Mouse (Mus musculus): ENCODE data around the gene Gm45837.

The Gm45837 gene

GRCm38 (mm10) chr7:101466581-101467081 lies 55.9 kb downstream of the Gm45837 start:
- DNase-seq, result peak; percentile 64 to 73

- no peak for DNase-seq
Observed at GRCm38 (mm10) chr7:101471423-101471822, 60.7 kb downstream of the Gm45837 start.

DNA sequence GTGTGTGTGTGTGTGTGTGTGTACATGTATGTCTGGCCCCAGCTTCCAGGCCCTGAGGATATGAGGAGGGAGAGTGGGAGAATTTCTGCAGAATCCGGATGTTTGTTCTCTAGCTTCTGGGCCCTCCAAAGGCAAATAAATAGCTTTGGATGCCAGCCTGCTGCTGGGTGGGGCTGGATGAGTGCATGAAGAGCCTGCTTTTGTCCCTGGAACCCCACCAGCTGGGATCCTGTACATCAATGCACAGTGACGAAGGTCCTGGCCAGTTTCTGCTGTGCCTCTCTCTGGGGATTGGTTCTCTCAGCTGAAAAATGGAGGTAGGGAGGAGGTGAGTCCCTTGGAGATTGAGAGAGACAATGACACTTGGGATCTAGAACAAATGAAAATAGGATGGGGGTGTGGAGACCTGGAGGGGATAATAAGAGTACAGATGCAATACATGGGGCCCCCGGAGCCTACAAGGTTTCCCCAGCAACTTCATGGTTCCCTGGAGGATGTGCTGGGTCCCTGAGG lies 61.3 kb downstream of the Gm45837 start:
- peak in 1 of 2 experiments; percentile 49 for DNase-seq

DNA sequence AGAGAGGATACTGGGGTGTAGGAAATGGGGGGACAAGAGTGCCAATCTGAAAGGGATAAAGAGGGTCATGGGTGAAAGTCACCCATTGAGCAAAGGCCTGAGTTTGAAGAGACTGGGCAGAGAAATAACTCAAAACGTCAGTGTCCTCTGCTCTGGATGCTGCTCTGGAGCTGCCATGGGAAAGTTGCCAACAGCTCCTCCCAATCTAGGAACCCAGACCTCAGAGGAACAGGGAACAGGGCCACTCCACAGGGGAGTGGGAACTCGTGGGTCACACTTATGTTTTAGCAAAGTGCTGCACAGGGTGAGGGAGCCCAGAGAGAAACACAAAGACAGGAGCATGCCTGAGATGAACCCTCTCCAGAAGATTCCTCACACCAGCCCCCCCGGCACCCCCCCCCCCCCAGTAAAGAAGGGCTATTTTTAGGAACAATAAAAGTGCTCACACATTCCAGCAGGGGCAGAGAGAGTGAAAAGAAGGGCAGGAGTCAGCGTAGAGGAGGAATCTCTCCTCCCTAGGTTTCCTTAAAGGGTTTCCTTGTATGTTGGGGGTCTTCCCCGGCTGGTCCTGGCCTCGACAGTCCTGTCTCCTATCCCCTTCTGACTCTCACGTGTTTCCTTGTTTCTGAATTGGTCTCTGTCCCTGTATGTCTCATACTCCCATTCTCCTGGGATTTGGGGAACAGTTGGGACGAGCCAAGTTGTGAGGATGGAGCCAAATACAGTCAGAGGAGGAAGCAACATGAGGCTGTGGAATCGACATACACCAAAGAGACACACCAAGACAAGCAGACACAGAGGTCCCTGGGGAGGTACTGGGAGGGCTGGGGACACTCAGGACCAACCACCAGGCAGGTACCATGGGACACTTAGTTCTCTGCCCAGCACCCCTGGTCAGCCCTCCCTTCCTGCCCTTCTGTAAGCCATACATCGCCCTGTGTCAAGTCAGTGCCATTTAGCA lies 62.2 kb downstream of the Gm45837 start:
- DNase-seq, result peak; percentile 54 to 59

GRCm38 (mm10) chr7:101474399-101474811 lies 63.7 kb downstream of the Gm45837 start:
- DNase-seq, result no peak

GRCm38 (mm10) chr7:101476028-101476427 lies 65.3 kb downstream of the Gm45837 start:
- DNase-seq, result no peak

DNA sequence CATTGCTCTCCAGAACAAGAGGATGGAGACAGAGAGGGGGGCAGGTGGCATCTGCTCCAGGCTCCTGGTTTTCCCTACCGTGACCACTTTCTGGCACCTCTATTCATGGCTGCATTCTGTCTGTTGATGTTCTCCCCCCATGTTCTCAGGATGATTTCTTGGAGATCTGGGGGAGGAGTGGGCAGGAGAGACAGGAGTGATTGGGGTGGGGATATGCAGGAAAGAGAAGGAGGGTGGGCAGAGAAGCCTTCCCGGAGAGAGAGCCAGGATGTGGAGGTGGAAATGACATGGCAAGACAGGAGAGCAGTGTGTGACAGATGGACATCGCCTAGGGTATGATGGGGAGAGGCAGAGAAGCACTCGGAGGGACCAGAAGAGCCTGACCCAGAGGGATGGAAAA lies 65.8 kb downstream of the Gm45837 start:
- no peak for DNase-seq

DNA sequence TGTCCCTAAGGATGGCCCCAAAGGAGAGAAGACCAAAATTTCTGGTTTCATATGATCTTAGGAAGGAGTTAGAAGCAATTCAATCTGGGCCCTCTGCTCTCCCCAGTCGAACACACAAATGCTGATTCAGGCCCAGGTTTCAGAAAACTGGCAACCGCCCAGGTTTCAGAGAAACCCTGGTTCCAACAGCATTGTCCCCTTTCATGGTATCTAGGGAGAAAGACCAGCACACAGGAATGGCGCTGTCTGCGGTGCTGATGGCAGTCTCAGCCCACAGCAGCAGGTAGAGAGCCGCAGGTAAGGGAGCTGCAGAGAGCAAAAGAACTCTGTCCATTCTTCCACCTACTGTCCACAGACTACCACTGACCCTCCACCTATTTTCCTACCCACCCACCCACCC lies 66.5 kb downstream of the Gm45837 start:
- DNase-seq, result no peak

GRCm38 (mm10) chr7:101478099-101478498 lies 67.4 kb downstream of the Gm45837 start:
- DNase-seq, result peak in 1 of 2 experiments; percentile 44

DNA sequence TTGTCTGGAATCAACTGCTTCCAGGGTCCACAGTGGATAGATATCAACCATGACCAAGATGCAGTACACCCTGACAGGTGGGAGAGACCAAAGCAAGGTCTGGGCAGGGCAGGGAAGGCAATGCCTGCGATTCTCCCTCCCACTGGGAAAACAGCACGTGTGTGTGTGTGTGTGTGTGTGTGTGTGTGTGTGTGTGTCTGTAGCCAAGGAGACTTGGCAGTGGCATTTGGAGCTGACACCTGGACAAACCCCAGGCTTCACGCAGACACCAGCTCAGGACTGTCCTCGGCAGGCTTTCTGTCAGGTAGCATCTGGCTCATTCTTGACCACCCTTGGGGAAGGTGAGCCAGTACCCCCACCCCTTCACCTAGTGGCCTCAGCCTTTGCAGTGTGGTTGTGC lies 69.2 kb downstream of the Gm45837 start:
- no peak for DNase-seq

GRCm38 (mm10) chr7:101480671-101481070 lies 70.0 kb downstream of the Gm45837 start:
- DNase-seq, result peak in 1 of 2 experiments; percentile 35

- peak in 1 of 2 experiments; percentile 68 for DNase-seq
Observed at GRCm38 (mm10) chr7:101481872-101482498, 71.3 kb downstream of the Gm45837 start.

- no peak for DNase-seq
Observed at GRCm38 (mm10) chr7:101482499-101483081, 71.9 kb downstream of the Gm45837 start.

DNA sequence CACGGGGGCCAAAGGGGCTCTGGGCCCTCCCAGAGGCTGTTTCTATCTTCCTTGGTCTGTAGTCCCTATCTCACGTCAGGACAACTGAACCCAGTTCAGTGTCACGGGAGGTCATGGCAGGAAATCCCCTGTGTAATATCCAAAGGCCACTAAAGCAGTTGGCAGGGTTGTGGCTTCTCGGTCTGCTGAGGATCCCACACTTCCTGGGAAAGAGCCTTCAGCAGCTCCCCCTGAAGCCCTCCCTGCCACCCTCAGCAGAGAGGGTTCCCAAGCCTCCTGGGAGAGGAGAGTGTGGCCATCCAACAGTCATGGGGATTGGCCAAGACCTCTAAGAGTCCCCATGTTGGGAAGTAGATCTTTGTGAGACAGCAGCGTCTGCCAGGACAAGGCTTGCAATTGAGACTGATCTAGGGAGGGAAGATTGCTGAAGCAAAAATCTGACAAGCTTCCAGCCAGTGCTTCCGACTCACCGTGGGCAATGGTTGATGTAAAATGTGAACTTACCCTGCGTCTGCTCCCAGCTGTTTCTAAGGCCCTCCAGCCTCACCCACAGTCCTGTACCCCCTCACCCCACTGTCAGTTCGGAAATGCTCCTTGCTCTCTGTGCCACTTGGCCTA lies 72.9 kb downstream of the Gm45837 start:
- DNase-seq, result no peak

DNA sequence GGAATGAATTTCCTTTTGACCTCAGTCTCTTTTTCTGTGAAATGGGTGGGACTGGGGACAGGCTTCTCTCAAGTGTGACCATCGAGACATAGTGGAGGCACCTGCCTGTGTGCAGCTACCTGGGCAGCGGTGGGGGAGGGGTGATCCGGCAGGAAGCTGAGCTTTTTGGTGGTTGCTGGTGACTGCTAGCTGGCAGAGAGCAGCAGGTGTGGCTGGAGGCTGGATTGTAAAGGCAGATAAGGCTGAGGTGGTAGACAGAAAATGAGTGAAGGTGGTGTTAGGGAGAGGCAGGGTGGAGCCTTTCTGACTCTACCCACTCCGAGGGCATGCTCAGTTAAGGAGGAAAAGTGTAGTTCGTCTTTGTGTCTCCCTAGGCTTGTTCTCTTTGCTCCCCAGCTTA lies 76.4 kb downstream of the Gm45837 start:
- DNase-seq, result no peak

- DNase-seq, result peak in 1 of 2 experiments; percentile 74
Observed at GRCm38 (mm10) chr7:101490952-101491351, 80.3 kb downstream of the Gm45837 start.

DNA sequence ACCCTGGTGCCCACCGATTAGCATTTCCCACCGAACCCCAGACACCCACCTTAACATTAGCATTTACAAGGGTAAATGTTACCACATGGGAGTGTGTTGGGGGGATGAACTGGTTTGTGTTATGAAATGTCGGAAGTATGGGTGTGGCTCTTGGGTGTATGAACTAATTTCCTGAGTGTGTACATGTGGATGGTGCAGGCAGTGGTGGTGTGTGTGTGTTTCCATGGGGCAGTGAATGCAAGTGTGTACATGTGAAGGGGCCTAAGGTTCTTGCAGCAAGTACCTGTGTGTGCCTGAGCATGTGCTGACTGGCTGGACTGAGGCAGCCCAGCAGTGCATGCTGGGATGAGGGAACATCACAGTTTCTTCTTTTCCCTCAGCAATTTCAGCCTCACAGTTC lies 87.7 kb downstream of the Gm45837 start:
- no peak for DNase-seq

- no peak for DNase-seq
Observed at GRCm38 (mm10) chr7:101499251-101499650, 88.6 kb downstream of the Gm45837 start.

DNA sequence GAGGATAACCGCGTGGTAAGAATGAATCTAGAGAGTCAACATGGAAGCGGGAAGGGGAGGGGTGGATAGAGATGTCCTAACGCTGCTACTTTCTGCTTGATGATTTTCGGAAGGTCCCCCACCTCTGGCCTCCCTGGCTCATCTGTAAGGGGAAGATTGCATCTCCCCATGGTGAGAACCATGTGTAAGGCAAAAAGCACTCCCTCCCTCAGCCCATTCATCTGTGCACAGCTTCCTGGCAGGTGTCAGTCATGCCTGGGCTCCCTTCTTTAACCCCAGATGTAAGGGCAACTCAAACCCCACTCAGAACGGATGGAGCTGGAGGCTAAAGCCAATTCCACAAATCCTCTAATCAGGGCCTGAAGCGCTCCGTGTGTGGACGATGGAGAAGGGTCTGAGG lies 89.0 kb downstream of the Gm45837 start:
- no peak for DNase-seq

- DNase-seq, result no peak
Observed at GRCm38 (mm10) chr7:101501236-101501635, 90.5 kb downstream of the Gm45837 start.

DNA sequence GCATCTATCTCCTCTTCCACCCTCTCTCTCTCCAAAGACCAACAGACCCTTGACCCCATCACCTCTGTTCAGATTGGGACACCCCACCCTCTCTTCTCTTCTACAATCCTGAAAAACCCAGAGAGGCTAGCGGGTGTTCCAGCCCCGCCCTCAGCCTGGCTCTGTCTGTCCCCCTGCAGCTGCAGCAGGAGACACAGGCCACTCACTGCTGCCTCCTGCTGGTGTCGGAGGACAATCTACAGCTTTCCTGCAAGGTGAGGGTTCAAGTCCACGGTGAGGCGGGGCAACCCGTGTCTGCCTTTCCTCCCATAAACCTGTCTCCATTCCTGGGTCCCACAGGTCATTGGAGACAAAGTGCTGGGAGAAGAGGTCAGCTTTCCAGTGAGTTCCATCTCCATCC lies 91.0 kb downstream of the Gm45837 start:
- DNase-seq, result peak in 1 of 2 experiments; percentile 50

DNA sequence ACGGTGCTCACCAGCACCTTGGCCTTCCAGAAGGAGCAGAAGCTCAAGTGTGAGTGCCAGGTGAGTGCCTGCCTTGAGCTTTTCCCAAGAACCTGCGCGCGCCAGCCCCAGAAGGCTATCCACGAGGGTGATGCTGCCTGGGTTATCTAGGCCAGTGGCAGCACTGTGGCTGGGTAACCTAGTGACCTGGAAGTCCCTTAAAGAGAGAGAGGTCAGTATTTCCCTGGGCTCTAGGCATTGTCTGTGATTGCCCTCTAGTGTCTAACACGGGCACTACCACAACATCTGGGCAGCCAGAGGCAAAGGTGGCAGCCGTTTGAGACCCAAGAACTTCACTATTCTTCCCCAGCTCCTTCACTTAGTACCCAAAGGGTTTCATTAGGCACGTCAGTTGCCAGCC lies 92.7 kb downstream of the Gm45837 start:
- DNase-seq, result peak; percentile 68 to 80

GRCm38 (mm10) chr7:101503803-101504202 lies 93.1 kb downstream of the Gm45837 start:
- DNase-seq, result no peak
